Mouse (Mus musculus): ENCODE data around the gene Rbms3.

Gene Rbms3

DNA sequence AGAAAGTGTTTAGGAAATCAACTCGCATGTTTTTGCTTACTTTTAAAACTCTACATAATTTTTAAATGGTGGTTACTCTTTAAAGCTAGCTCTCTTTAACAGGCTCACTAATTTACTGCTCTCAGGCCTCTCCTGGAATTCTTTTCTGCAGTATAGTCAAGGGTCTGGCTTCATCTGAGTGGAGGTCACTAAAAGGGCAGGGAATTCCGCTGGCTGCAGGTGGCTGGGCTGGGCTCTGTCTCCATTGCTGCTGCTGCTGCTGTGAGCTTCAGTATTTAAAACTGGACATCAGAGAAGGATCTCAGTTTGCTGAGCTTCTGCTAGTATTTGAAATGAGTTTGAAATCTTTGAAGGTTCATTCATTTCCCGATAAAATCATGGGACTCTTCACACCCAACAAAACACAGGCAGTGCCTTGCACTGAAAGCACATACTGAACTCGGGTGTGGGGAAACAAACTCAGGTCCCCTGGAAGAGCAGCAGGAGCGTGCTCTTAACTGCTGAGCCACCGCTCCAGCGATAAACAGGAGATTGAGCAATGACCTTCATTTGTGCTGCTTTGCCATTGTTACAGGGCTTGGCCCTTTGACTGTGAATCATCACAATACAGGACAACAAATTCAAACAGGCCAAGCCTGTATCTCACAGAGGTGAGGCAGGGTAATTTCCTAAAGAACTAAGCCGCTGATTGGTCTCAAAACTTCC lies 990.0 kb downstream of the Rbms3 start:
- DNase-seq (ENCODE audit: low read depth): no peak

DNA sequence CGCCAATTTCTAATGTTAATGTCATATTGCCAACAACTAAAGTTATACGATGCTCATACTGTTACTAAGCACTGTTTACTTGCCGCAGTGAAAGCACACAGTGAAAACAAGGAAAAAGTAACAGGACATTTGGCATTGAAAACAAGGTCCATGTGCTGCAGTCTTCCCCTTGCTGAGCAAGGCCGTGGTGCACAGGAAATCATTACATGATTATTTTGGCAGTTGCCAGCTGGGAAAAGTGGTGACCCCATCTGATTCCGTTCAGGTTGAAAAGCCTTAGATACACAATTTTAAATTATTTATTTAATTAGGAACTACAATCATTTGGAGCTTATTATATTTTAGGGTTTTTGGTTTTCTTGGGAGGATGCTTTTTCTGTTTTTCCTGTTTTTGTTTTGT lies 995.9 kb downstream of the Rbms3 start:
- DNase-seq (ENCODE audit: low read depth): no peak

GRCm38 (mm10) chr9:116633075-116633474 lies 996.6 kb downstream of the Rbms3 start:
- DNase-seq (ENCODE audit: low read depth): no peak

DNA sequence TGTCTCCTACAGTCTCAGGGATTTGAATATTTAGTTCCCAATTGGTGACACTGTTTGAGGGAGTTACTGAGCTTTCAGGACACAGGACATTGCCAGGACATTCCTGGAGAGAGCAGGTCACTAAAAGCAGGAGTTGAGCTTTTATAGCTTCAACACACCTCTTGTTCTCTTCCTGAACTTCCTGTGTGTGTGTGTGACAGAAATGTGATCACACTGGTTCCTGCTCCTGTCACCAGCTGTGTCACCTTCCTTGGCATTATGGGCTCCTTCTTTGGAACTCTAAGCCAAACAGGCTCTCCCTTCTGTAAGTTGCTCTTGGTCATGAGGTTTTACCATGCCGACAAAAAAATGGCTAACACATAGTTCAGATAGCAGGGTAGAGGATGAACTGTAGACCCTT lies 997.9 kb downstream of the Rbms3 start:
- DNase-seq (ENCODE audit: low read depth): no peak

DNA sequence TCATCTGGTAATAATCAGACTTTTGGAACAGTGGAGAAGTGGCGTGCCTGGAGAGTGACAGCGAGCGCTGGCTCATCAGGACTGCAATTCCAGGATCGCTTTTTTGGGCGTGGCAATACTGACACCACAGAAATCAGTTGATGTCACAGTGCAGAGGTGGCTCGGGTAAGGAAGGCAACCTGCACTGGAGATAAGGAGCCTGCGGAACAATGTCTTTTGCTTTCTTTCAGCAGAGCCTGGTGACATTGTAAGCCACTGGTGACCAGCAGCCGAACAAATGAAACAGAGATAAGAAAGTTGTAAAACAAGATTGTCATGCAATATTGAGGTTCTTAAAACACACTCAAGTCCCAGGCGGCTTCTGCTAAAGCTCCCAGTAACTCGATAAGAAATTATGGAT lies 998.9 kb downstream of the Rbms3 start:
- DNase-seq (ENCODE audit: low read depth): no peak

DNA sequence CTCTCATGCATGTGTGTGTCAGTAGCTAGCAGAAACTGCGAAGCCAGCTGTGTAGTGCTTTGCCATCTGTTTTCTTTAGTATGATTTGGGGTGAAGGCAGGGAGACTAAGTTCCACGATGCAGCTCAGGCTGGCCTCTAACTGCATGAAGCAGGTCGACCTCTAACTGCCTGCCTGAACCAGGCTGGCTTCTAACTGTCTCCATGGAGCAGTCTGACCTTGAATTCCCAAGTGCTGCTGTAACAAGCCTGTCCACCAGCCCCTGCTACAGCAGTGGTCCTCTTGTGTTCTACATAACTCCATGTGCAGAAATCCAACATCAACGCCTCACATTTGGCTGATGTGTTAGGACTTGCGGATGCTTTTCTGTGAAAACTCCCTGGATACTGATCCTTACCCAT lies 1009.3 kb downstream of the Rbms3 start:
- DNase-seq (ENCODE audit: low read depth): no peak

DNA sequence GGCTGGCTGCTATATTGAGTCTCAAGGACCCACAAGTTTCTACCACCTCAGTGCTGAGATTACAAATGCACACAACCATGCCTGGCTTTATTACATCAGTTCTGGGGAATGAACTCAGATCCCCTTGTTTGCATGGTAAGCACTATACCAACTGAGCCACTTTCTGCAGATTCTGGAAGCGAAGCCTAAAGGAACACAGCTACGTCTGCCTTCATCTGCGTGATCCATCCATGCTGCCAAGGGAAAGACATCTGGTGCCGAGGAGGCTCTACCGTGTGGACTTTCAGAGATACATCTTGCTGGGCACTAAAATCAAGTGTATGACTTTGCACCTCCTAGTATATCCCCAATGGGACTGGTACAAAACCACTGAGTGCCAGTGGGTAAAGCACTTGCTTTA lies 1010.8 kb downstream of the Rbms3 start:
- no peak for DNase-seq (ENCODE audit: low read depth)

DNA sequence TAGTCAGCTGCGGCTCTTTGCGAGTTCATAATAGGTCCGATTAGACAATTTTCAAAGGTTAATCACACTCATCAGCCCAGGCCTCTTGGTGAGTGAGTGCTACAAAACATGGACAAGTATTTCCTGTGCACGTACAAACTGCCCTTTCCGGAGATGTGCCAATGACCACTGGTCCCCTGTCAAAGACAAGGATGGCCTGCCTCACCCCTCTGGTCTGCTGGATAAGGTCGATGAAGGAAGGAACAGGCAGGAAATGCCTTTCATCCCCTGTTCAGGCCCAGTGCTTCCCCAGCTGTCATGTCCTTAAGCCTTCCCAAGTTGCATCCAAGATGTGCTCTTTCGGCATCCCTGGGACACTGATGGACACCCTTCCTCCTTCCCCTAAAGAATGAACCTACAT lies 1016.4 kb downstream of the Rbms3 start:
- no peak for DNase-seq (ENCODE audit: low read depth)

- DNase-seq (ENCODE audit: low read depth): no peak
These were observed 1033.7 kb downstream of the Rbms3 start for GRCm38 (mm10) chr9:116596046-116596445.

GRCm38 (mm10) chr9:116592486-116592885 lies 1037.2 kb downstream of the Rbms3 start:
- DNase-seq (ENCODE audit: low read depth): no peak

DNA sequence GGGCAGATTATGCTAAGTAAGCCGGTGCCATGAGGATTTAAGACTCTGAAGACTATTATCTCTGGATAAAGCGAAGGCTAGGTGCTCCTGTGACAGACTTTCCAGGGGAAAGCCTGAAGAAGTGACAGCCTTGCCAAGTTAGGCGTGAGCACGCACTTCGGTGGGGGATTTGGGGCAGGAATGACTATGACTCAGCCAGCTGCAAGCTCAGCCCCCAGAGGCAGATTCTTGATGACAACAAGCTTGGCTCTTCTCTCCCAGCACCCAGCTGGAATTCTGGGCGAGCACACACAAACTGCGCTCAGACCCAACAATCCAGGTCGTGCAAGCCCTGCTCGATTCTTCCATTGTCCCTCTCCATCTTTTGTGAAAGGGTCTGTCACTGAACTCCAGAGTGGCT lies 1038.6 kb downstream of the Rbms3 start:
- DNase-seq (ENCODE audit: low read depth): no peak

DNA sequence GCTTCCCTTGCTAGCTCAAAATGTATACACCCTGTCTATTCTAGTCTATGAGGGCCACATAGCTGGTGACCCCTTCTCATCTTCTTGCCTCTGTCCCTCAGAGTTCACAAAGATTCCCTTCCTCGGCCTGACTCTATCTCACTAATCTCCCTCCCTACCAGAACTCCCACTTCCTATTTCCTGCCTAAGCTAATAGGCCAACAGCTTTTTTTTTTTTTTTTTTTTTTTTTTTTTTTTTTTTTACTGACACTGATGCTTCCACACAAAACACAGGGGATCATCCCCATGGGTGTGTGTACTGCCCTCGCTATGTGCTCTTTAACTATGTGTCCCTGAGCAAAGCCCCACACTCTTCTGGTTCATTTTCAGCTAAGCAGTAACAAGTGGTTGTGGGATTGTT lies 1060.0 kb downstream of the Rbms3 start:
- no peak for DNase-seq (ENCODE audit: low read depth)

DNA sequence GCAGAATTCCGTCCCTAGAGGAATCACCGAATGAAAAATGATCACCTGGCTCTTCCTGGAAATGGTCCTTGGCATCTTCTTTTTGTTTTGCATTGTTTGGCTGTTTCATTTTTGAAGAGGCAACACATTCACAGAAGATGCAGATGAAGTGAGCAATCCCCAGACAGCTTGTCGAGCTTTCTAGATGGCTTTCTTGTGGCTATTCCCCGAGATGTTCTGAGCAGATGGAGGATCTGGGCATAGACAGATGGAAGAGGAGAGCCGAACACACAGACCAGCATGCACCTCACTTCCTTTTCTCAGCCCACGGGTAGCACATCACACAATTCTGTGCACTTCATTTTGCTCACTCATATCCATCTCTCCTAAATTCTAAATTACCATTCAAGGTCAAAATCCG lies 1063.0 kb downstream of the Rbms3 start:
- DNase-seq (ENCODE audit: low read depth): no peak

DNA sequence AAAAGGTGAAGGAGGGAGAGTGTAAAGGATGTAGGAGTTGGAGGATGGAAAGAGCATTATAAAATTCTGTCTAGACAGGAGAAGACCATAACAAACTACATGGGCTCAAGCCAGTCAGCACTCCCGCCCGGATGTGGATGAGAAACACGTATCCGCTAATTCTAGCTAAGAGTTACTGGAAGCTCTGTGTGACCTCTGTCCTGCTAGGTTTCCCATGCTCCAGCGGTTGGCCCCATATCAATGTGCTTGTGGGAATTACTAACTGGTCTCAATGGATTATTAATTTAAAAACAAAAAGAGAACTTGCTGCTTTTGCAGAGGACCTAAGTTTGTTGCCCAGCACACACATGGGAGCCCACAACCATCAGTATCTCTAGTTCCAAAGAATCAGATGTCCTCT lies 1071.9 kb downstream of the Rbms3 start:
- DNase-seq (ENCODE audit: low read depth): no peak

- no peak for DNase-seq (ENCODE audit: low read depth)
These were observed 1073.1 kb downstream of the Rbms3 start for GRCm38 (mm10) chr9:116556641-116557040.

GRCm38 (mm10) chr9:116553181-116553580 lies 1076.5 kb downstream of the Rbms3 start:
- DNase-seq (ENCODE audit: low read depth): peak; percentile 7

DNA sequence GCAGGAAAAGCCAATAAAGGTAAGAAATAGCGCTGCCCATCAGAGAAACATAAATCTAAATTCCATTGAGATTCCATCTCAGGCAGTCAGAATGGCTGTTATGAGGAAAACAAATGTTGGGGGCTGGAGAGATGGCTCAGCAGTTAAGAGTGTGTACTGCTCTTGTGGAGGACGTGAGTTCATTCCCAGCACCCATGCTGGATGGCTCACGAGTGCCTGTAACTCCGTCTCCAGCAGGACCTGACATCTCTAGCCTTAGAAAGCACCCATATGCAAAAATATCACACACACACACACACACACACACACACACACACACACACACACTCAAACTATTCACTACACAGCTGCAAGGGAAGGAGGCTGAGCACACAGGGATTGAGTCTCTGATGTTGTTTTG lies 1083.6 kb downstream of the Rbms3 start:
- DNase-seq (ENCODE audit: low read depth): no peak

GRCm38 (mm10) chr9:116542793-116543192 lies 1086.9 kb downstream of the Rbms3 start:
- no peak for DNase-seq (ENCODE audit: low read depth)

- DNase-seq (ENCODE audit: low read depth): no peak
These were observed 1087.7 kb downstream of the Rbms3 start for GRCm38 (mm10) chr9:116541976-116542375.

GRCm38 (mm10) chr9:116535709-116536108 lies 1094.0 kb downstream of the Rbms3 start:
- peak; percentile 10 for DNase-seq (ENCODE audit: low read depth)

DNA sequence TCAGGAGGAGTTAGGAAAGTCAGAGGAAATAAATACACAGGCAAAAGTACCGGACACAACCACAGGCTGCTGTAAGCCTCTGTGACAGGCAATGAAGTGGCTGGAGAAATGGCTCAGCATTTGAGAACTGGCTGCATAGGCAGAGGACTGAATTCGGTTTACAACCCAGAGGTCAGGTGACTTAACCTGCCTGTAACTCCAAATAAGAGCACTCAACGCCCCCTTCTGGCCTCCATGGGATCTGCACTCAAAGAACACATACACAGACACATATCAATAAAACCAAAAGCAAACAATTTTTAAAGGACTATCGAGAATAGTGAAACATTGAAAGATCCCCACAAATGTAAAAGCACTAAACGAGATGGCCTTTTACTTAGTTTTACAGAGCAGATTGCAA lies 1096.3 kb downstream of the Rbms3 start:
- no peak for DNase-seq (ENCODE audit: low read depth)

GRCm38 (mm10) chr9:116531121-116531520 lies 1098.6 kb downstream of the Rbms3 start:
- no peak for DNase-seq (ENCODE audit: low read depth)

DNA sequence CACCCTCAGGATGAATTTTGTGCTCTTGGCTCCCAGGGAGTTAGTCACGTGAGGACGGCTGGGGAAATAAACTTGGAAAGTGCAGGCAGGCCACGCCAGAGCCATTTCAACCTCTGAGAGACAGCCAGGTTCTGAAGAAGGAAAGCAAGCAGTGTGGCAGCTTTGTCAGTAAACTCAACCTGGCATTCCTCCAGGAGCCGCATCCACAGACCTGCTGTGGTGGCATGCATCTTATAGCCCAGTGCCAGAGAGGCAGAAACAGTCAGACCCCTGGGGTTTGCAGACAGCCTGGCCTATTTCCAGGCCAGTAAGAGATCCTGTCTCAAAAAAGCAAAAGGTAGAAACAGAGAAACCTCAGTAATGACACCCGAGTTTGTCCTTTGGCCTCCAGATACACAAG lies 1105.3 kb downstream of the Rbms3 start:
- DNase-seq (ENCODE audit: low read depth): no peak
